Mouse (Mus musculus) stomach, postnatal 0 days (tissue): ENCODE data around the gene Usp46. TPM values are rescaled to one million over a fixed set of nuclear protein-coding genes. Genes with fewer than 3 reads are reported as not detected.

Experiments used
- ATAC-seq: fragments of 200-750 bp; cut with Nextera tagmentation; 2 replicates; pipeline ENCODE4 v1.8.0; 2017; ENCODE audit not compliant: low FRiP score, low TSS enrichment
- DNase-seq: peaks from one replicate; pipeline ENCODE4 v3.0.0-alpha.2; 2016; ENCODE audit warnings: low spot score
- H3K27ac ChIP-seq: fragments of 300-500 bp; sonication (generic); replicated peaks from 2 replicates; pipeline ENCODE4 v1.5.1; 2014; ENCODE audit warnings: mild to moderate bottlenecking, control low read depth
- H3K27me3 ChIP-seq: fragments of 300-500 bp; sonication (generic); 2 replicates; pipeline ENCODE4 v1.6.1; 2014; ENCODE audit warnings: low read length; ENCODE audit not compliant: control insufficient read depth, insufficient read depth
- H3K36me3 ChIP-seq: fragments of 300-500 bp; sonication (generic); 2 replicates; pipeline ENCODE4 v1.6.1; 2014; ENCODE audit warnings: low read length, mixed read lengths; ENCODE audit not compliant: control insufficient read depth, insufficient read depth
- H3K4me1 ChIP-seq: fragments of 300-500 bp; sonication (generic); replicated peaks from 2 replicates; pipeline ENCODE4 v1.6.1; 2014; ENCODE audit warnings: antibody characterized with exemption; ENCODE audit not compliant: control insufficient read depth, insufficient read depth
- H3K4me2 ChIP-seq: fragments of 300-500 bp; sonication (generic); replicated peaks from 2 replicates; pipeline ENCODE4 v1.6.1; 2014; ENCODE audit warnings: low read depth, mild to moderate bottlenecking, control low read depth, moderate library complexity
- H3K4me3 ChIP-seq: fragments of 300-500 bp; sonication (generic); 2 replicates; pipeline ENCODE4 v1.5.1; 2014; ENCODE audit warnings: low read depth, low read length, control low read depth
- H3K9ac ChIP-seq: fragments of 300-500 bp; sonication (generic); 2 replicates; pipeline ENCODE4 v1.6.1; 2014; ENCODE audit warnings: mild to moderate bottlenecking, low read length, control low read depth, mixed read lengths
- H3K9me3 ChIP-seq: fragments of 300-500 bp; sonication (generic); 2 replicates; pipeline ENCODE4 v1.6.1; 2016; ENCODE audit warnings: low read length; ENCODE audit not compliant: control insufficient read depth
- CTCF ChIP-seq: IDR thresholded peaks from 2 replicates; pipeline ENCODE4 v1.5.1; 2016; ENCODE audit warnings: antibody characterized with exemption, low read depth, mild to moderate bottlenecking, moderate library complexity
- EP300 ChIP-seq: optimal IDR thresholded peaks from 2 replicates; pipeline ENCODE3; 2016; ENCODE audit warnings: antibody characterized with exemption
- WGBS: fragments of 180-500 bp; shearing (Covaris S2); extraction: QIAGEN DNeasy Blood & Tissue Kit; methylation state at CpG from one replicate; pipeline ENCODE4 v1.1.7; 2014; 5-methylcytosine and 5-hydroxymethylcytosine counted together
- polyA plus RNA-seq: library from polyadenylated mRNA; unstranded; fragments of >200 nt; fragmentation: Nextera tagmentation; extraction: Ambion mirVana; gene quantifications from 2 replicates; pipeline ENCODE4 v1.2.1, GENCODE M21; 2015

Usp46 gene
- polyA plus RNA-seq, 1 experiment from 2014 or later: 20.0 TPM

GRCm38 (mm10) chr5:74093556-74094428 lies 25.6 kb upstream of the Usp46 start:
- 17% methylated on average over 11 of the region's 11 CpGs for WGBS
- Histone ChIP-seq H3K27ac (peak overlapping the region; percentile 94), H3K9me3 (no peaks in the 10 kb centered on the region), H3K9ac (peak overlapping the region; percentile 97), H3K4me2 (peak overlapping the region; percentile 72), H3K27me3 (no peaks in the 10 kb centered on the region), H3K36me3 (0 out of 2 replicates have a peak, but pooled peaks cover 3% of the 10 kb centered on the region), H3K4me3 (peak overlapping the region; percentile 86), H3K4me1 (no peaks in the 10 kb centered on the region)
- DNase-seq: no peak
- TF ChIP-seq CTCF (no peak), EP300 (no peak)
- no peak for ATAC-seq

- ATAC-seq (peak; percentile 99), DNase-seq (peak; percentile 96)
- H3K27ac ChIP-seq: peak overlapping the region; percentile 94
- no peaks in the 10 kb centered on the region for H3K4me1 ChIP-seq
- H3K36me3 ChIP-seq: 0 out of 2 replicates have a peak, but pooled peaks cover 3% of the 10 kb centered on the region
- WGBS: under 1% methylated on average over 50 of the region's 57 CpGs
- peak overlapping the region; percentile 86 for H3K4me3 ChIP-seq
- no peaks in the 10 kb centered on the region for H3K9me3 ChIP-seq
- H3K4me2 ChIP-seq: peak overlapping the region; percentile 72
- H3K9ac ChIP-seq: peak overlapping the region; percentile 97
- no peak for TF ChIP-seq CTCF
- no peak for TF ChIP-seq EP300
- H3K27me3 ChIP-seq: no peaks in the 10 kb centered on the region
Observed at GRCm38 (mm10) chr5:74092833-74093555, 24.8 kb upstream of the Usp46 start.

- Histone ChIP-seq H3K4me1 (no peaks in the 10 kb centered on the region), H3K9me3 (no peaks in the 10 kb centered on the region), H3K4me2 (peak overlapping the region; percentile 56), H3K27me3 (no peaks in the 10 kb centered on the region), H3K9ac (no peak overlapping the region), H3K4me3 (peak overlapping the region; percentile 86), H3K36me3 (0 out of 2 replicates have a peak, but pooled peaks cover 3% of the 10 kb centered on the region), H3K27ac (peak overlapping the region; percentile 71)
- whole genome bisulfite sequencing: 41% methylated on average over 4 of the region's 4 CpGs
- no peak for DNase-seq
- TF ChIP-seq EP300: no peak
- no peak for TF ChIP-seq CTCF
- no peak for ATAC-seq
Observed at GRCm38 (mm10) chr5:74092481-74092832, 24.2 kb upstream of the Usp46 start.

GRCm38 (mm10) chr5:74089643-74090042 lies 21.4 kb upstream of the Usp46 start:
- Histone ChIP-seq H3K9ac (no peak overlapping the region), H3K4me3 (no peak overlapping the region), H3K4me1 (no peaks in the 10 kb centered on the region), H3K4me2 (no peak overlapping the region), H3K27me3 (no peaks in the 10 kb centered on the region), H3K36me3 (no peaks in the 10 kb centered on the region), H3K9me3 (no peaks in the 10 kb centered on the region), H3K27ac (no peak overlapping the region)
- ATAC-seq (no peak), DNase-seq (no peak)
- 65% methylated on average over 3 of the region's 3 CpGs for WGBS
- no peak for TF ChIP-seq EP300
- no peak for TF ChIP-seq CTCF

GRCm38 (mm10) chr5:74081756-74082155 lies 13.5 kb upstream of the Usp46 start:
- WGBS: 87% methylated on average over 6 of the region's 6 CpGs
- H3K9ac ChIP-seq: no peak overlapping the region
- H3K4me3 ChIP-seq: no peak overlapping the region
- ATAC-seq (no peak), DNase-seq (no peak)
- H3K9me3 ChIP-seq: no peaks in the 10 kb centered on the region
- no peaks in the 10 kb centered on the region for H3K27me3 ChIP-seq
- H3K4me2 ChIP-seq: no peak overlapping the region
- no peak for TF ChIP-seq CTCF
- no peak for TF ChIP-seq EP300
- H3K4me1 ChIP-seq: no peaks in the 10 kb centered on the region
- no peak overlapping the region for H3K27ac ChIP-seq
- H3K36me3 ChIP-seq: no peaks in the 10 kb centered on the region
